Mouse (Mus musculus) testis, adult 2 months (tissue): ENCODE results near the gene Slc22a28. TPM values are rescaled to one million over a fixed set of nuclear protein-coding genes. Genes with fewer than 3 reads are reported as not detected.
"Not testable (repeated sequence)": the region's sequence is repeated elsewhere in the genome, so short reads cannot be mapped to it uniquely, and the experiment has no call there.

Source experiments
- H3K27ac ChIP-seq: fragments of 200-500 bp; 2 replicates; pipeline ENCODE4 v1.5.1; 2012; ENCODE audit warnings: low read depth, low read length; ENCODE audit not compliant: control insufficient read depth, insufficient read depth
- H3K27me3 ChIP-seq: fragments of 200-500 bp; 2 replicates; pipeline ENCODE4 v1.6.1; 2012; ENCODE audit warnings: mild to moderate bottlenecking, low read length, moderate library complexity; ENCODE audit not compliant: control insufficient read depth, insufficient read depth
- H3K36me3 ChIP-seq: fragments of 200-500 bp; 2 replicates; pipeline ENCODE4 v1.6.1; 2012; ENCODE audit warnings: mild to moderate bottlenecking, low read length; ENCODE audit not compliant: control insufficient read depth, insufficient read depth
- H3K4me1 ChIP-seq: fragments of 200-500 bp; 2 replicates; pipeline ENCODE4 v1.6.1; 2012; ENCODE audit warnings: low read length; ENCODE audit not compliant: control insufficient read depth, insufficient read depth
- H3K4me3 ChIP-seq: fragments of 200-500 bp; 2 replicates; pipeline ENCODE4 v1.5.1; 2012; ENCODE audit warnings: low read depth, mild to moderate bottlenecking, low read length, moderate library complexity, mixed read lengths; ENCODE audit not compliant: control insufficient read depth
- CTCF ChIP-seq: fragments of 200-500 bp; IDR thresholded peaks from 2 replicates; pipeline ENCODE4 v1.5.1; 2012; ENCODE audit warnings: low read depth, mild to moderate bottlenecking, inconsistent platforms, low read length, moderate library complexity; ENCODE audit not compliant: control insufficient read depth, insufficient read depth, insufficient replicate concordance
- POLR2A ChIP-seq: fragments of 200-500 bp; IDR thresholded peaks from 2 replicates; pipeline ENCODE4 v1.6.1; 2012; ENCODE audit warnings: low read depth, mild to moderate bottlenecking, inconsistent platforms, low read length, moderate library complexity; ENCODE audit not compliant: control insufficient read depth
- polyA plus RNA-seq: library from polyadenylated mRNA; depleted of rRNA; stranded (reverse); fragments of >200 nt; gene quantifications from 2 replicates; pipeline ENCODE4 v1.2.3, GENCODE M21; 2012; rRNA removed

Slc22a28 gene
- not detected in 2 replicates for polyA plus RNA-seq

DNA sequence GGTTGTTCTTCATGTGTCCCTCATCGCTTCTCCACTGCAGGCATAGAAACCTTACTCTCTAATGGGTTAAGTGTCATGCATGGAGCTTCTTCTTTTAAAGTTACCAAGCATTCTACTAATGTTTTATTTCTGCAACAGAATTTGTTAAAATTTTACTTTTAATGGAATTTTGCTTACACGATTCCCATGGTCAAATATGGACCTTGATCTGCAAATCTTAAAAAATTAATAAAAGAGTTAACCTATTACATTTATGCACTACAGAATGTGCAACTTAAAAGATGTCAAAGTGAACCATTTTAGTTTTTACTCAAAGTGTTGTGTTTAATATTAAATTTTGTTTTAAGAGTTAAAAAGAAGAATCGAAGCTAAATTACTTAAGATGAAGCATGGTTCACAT lies at the start of gene Slc22a28:
Slc22a28 (minus strand) TSS at position 102 of the 400 bp plus-strand sequence.
- H3K36me3 ChIP-seq, H3K4me3 ChIP-seq, H3K27ac ChIP-seq, H3K4me1 ChIP-seq, H3K27me3 ChIP-seq: not testable (repeated sequence)

DNA sequence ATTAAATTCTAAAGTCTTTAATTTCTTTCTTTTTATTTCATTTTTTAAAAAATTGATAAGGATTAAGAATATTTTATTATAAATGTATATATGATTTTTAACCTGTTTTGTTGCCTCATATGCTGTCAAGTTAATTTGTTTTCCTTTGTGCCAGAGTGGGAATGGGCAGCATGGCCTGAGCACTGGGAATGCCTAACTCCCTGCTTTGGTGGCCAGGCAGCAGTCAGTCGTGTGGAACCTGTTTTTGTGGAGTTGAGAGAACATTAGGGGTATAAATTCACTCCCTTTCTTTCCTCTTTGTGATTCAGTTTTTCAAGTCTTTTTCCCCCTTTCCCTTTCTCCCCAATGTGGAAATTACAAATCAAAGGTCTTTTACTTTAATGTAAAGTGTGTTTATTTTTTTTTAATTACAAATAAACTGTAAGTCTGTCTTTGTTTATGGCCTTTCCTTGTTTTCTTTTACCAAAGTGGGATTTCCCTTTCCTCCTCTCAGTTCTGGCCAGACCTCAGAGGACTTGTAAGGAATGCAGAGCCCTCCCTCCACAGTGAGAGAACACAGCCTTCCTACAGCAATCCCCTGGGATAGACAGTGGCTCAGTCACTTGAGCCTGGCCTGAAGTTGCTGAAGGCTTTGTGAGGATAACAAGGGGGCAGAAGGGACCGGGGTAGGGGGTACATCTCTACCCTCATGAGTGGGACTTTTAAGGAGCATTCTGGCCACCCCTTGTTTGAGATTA lies 17.2 kb upstream of the Slc22a28 start:
- Histone ChIP-seq H3K36me3 (no peaks in the 10 kb centered on the region), H3K4me1 (no peaks in the 10 kb centered on the region), H3K4me3 (no peak overlapping the region), H3K27ac (no peak overlapping the region), H3K27me3 (no peaks in the 10 kb centered on the region)
- no peak for TF ChIP-seq POLR2A
- no peak for TF ChIP-seq CTCF

DNA sequence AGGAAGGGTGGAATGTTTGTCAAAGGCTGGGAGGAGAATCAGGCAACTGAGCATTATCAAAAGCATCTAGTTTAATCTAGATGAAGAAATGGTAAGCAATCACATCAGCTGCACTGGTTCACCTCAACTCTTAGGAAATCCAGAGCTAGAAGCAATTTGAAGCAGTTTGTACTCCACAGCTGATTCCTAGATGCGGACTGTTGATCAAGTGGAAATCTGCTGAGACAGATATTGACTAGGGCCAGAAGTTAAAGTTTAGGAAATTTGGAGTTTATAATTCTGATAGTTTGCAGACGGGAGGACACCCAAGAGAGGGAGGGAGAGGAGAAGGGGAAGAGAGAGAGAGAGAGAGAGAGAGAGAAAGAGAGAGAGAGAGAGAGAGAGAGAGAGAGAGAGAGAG lies 10.9 kb upstream of the Slc22a28 start:
- H3K27ac ChIP-seq, H3K27me3 ChIP-seq, H3K4me3 ChIP-seq, H3K4me1 ChIP-seq, H3K36me3 ChIP-seq: not testable (repeated sequence)

DNA sequence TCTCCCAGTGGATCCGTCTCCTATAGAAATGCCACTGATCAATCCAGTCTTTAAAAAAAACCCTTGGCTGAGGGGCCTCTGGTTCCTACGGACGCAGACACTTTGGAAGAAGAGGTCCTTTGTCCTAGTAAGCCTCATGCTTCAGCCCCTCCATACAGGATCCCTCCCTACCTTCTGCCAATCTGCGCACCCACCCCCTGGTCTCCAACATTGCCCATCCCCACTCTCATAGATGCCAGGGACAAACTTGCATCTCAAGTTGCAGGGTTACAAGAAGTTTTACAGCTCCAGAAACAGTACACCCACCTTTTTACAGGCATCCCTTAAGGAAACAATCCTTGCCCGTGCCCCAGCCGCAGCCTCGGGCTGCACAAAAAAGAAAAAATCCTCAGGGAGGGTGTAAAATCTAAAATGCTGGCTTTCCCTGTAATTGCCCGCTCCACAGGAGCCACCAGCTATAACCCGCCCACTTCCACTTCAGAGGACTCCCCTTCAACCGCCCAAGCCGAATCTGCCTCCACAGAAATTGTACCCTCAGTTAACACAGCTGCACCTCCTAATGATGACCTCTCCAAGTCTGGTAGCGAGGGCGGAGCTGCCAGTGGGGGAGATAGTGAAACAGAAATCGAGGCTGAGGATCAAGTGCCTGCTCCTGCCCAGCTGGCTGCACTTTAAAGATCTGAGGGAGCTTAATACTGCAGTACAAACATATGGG lies 2.5 kb upstream of the Slc22a28 start:
- H3K36me3 ChIP-seq, H3K27me3 ChIP-seq, H3K27ac ChIP-seq, H3K4me1 ChIP-seq, H3K4me3 ChIP-seq: not testable (repeated sequence)

DNA sequence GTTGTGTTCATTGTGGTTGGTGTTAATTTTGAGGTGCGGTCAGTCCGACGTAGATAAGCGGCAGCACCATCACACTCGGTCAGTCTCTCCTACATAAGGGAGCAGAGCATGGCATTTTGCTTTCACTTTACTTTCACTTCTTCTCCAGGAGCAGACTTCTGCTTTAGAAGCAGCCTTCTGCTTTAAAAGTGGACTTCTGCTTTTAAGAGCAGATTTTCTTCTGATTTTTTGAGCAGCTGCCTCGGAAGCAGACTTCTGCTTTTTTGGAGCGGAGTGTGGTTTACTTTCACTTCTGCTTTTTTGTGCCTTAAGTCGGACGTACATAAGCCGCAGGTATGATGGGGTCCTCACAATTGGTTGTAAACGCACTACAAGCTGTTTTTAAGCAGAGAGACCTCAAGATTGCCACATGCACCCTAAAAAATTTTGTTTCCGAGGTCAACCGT lies 111.9 kb downstream of the Slc22a28 start:
- no peak overlapping the region for H3K4me3 ChIP-seq
- TF ChIP-seq CTCF: no peak
- no peak for TF ChIP-seq POLR2A
- no peaks in the 10 kb centered on the region for H3K36me3 ChIP-seq
- no peaks in the 10 kb centered on the region for H3K4me1 ChIP-seq
- H3K27me3 ChIP-seq: no peaks in the 10 kb centered on the region
- H3K27ac ChIP-seq: no peak overlapping the region

DNA sequence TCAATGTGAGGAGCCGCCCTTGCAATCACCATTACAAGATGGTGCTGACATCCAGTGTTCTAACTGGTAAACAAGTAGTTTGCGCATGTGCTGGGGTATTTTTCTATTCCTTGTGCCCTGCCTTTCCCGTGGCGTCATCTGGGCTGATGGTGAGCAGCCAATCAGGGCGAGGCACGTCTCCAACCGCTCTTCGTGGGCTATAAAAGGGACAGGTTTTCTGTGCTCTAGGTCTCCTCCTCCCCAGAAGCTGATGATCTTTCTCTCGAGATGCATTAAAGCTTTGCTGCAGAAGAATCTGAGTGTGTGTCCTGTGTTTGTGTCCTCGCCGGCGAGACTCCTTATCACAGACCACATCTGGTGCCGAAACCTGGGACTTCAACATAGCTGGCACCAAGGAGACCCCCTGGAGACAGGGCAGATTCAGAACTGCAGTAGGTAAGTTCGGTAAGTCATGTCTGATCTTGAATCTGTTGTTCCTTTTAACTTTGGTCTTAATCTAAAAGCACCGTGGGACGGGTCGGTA lies 112.4 kb downstream of the Slc22a28 start:
- not testable (repeated sequence) for H3K4me3 ChIP-seq, H3K27me3 ChIP-seq, H3K4me1 ChIP-seq, H3K36me3 ChIP-seq, H3K27ac ChIP-seq

DNA sequence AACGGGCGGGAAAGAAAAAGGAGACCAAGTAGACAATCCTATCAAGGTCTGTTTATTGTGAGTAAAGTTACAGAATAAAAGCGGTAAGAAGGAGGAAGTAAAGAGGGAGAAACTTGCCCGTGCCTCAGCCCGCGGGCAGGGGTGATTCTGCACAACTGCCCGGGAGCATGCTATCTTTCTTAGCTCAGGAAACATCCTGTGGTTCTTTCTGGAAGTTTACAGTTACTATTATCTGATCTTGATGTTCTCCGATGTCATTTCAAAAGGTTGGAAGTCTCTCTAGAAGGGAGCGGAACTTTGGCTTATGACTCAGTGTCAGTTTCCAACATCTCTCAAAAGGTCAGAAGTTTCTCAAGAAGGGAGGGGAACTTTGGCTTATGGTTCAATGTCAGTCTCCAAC lies 113.2 kb downstream of the Slc22a28 start:
- not testable (repeated sequence) for H3K27me3 ChIP-seq, H3K4me3 ChIP-seq, H3K36me3 ChIP-seq, H3K27ac ChIP-seq, H3K4me1 ChIP-seq

Other genes starting within 250 kb of the Slc22a28 start
- gene Slc22a27, start 166.0 kb downstream of the Slc22a28 start, polyA plus RNA-seq: not detected in 2 replicates
- gene Slc22a29, start 86.9 kb upstream of the Slc22a28 start, polyA plus RNA-seq: 0.33 and 0.51 TPM in 2 replicates